Mouse (Mus musculus): ENCODE measurements at regions not wholly inside any gene's neighbourhood (a gene's known extent, or its start where the extent isn't known, plus 50 kb on each side); places are given as distances from the start of the nearest gene placed in this dataset.

DNA sequence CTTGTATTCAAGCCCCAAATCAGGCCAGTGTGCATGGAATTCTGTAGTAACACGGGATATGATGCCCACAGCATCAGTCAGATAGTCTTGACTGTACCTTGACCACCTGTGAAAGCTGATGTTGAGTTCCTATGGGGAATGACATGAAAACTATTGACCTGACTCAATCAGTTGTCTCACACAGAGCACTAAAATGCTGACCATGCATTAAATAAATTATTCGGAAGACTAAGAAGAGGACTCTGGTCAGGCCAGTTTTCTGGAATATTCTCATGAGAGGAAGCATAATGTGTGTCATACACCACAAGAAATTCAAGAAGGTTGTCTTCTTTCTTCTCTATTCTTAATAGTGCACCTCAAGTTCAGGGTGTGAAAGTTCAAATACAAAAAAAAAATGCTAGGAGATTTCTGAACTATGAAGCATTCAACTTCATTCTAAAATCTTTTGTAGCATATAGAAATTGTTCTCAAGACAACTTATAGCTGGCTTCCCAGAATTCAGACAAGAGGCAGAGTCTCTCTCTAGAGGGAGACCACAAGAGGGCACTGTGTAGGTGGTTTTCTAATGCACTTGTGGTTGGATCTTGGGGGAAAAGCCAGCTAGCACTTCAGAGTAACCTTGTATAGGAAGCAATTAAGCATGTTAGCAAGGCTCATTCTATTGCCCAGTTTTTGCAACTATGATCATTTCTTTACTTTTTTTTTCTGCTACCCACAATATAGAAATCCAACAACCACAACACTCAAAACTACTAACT, 279.7 kb downstream of the Nsun3 start:
- Histone ChIP-seq H3K4me1 (ENCODE audit: control insufficient read depth, insufficient read depth, low read length) (no peaks in the 10 kb centered on the region), H3K27ac (ENCODE audit: low read depth, low read length) (no peak overlapping the region), H3K9me3 (ENCODE audit: control insufficient read depth, low read length) (no peaks in the 10 kb centered on the region), H3K4me3 (ENCODE audit: low read depth, low read length) (no peak overlapping the region), H3K27me3 (ENCODE audit: control insufficient read depth, insufficient read depth, low read length) (no peaks in the 10 kb centered on the region), H3K36me3 (ENCODE audit: control insufficient read depth, insufficient read depth, low read length) (no peaks in the 10 kb centered on the region), H3K4me2 (ENCODE audit: low read depth) (no peak overlapping the region), H3K9ac (ENCODE audit: low read length) (no peak overlapping the region)
- DNase-seq (ENCODE audit: low spot score): no peak
- no peak for ATAC-seq (ENCODE audit: insufficient read depth, low FRiP score, low TSS enrichment)
- 64% methylated on average over 2 of the region's 2 CpGs for WGBS

DNA sequence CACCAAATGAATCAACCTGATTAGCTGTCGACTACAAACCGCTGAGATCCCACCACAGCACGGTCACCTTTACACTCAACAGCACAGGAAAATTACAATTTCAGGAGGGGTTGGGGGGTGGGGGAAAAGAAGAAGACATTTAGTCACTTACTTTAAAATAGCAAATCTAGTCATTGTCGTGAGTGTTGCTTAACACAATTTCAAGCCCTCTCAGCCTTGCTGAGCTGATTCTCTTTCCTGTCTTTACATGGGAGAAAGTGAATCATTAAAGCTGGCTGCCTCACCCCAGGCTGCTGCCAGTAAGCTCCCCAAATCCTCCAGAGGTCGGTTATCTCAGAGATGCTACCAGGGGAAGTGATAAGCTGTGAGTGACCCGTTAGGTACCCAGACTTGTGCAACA, 285.7 kb downstream of the Nsun3 start:
- Histone ChIP-seq H3K27me3 (ENCODE audit: control insufficient read depth, insufficient read depth, low read length) (no peaks in the 10 kb centered on the region), H3K9ac (ENCODE audit: low read length) (no peak overlapping the region), H3K4me1 (ENCODE audit: control insufficient read depth, insufficient read depth, low read length) (no peaks in the 10 kb centered on the region), H3K27ac (ENCODE audit: low read depth, low read length) (no peak overlapping the region), H3K36me3 (ENCODE audit: control insufficient read depth, insufficient read depth, low read length) (no peaks in the 10 kb centered on the region), H3K4me3 (ENCODE audit: low read depth, low read length) (no peak overlapping the region), H3K4me2 (ENCODE audit: low read depth) (no peak overlapping the region), H3K9me3 (ENCODE audit: control insufficient read depth, low read length) (no peaks in the 10 kb centered on the region)
- WGBS: 72% methylated on average over 6 of the region's 6 CpGs
- no peak for ATAC-seq (ENCODE audit: insufficient read depth, low FRiP score, low TSS enrichment)
- no peak for DNase-seq (ENCODE audit: low spot score)

DNA sequence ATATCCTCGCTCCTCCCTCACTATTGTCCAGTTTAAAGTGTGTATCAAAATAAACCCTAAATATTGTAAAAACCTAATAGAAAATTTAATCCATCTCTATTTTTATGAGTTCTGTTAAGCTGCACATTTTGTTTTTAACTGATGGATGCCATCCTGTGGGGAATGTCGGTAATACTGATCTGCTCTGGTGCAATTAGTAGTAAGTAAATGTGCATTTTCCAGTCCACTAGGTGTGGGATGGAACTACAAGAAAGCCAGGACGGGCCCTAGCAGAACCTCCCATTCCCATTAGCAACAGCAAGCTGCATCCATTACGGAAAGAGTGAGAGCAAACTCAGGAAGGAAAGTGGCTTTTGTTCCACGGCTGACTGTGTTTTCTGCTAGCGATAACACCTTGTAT, 286.3 kb downstream of the Nsun3 start:
- H3K4me3 ChIP-seq (ENCODE audit: low read depth, low read length): no peak overlapping the region
- ATAC-seq (ENCODE audit: insufficient read depth, low FRiP score, low TSS enrichment): no peak
- no peak overlapping the region for H3K4me2 ChIP-seq (ENCODE audit: low read depth)
- no peak overlapping the region for H3K27ac ChIP-seq (ENCODE audit: low read depth, low read length)
- WGBS: 75% methylated on average over 6 of the region's 6 CpGs
- H3K36me3 ChIP-seq (ENCODE audit: control insufficient read depth, insufficient read depth, low read length): no peaks in the 10 kb centered on the region
- H3K27me3 ChIP-seq (ENCODE audit: control insufficient read depth, insufficient read depth, low read length): no peaks in the 10 kb centered on the region
- no peaks in the 10 kb centered on the region for H3K9me3 ChIP-seq (ENCODE audit: control insufficient read depth, low read length)
- H3K4me1 ChIP-seq (ENCODE audit: control insufficient read depth, insufficient read depth, low read length): no peaks in the 10 kb centered on the region
- no peak for DNase-seq (ENCODE audit: low spot score)
- no peak overlapping the region for H3K9ac ChIP-seq (ENCODE audit: low read length)

DNA sequence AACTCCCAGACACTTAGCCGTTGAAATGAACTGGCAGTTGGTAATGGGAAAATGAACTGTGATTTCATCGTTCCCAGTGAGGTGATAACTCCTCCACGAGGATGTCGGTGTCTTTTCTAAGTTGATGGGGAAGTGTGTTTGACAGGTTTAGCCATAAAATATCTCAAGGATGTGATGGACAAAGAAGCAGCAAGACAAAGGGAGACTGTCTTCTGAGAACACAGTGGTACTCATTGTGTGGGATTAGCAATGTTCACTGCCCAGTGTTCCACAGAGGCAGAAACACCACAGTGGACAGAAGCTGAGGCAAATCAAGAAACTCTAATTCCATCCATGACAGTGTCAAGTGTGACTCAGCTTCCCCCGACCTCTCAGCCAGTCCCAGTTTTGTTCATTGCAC, 287.9 kb downstream of the Nsun3 start:
- no peaks in the 10 kb centered on the region for H3K36me3 ChIP-seq (ENCODE audit: control insufficient read depth, insufficient read depth, low read length)
- WGBS: 72% methylated on average over 5 of the region's 5 CpGs
- no peak overlapping the region for H3K9ac ChIP-seq (ENCODE audit: low read length)
- no peak for DNase-seq (ENCODE audit: low spot score)
- no peaks in the 10 kb centered on the region for H3K4me1 ChIP-seq (ENCODE audit: control insufficient read depth, insufficient read depth, low read length)
- H3K9me3 ChIP-seq (ENCODE audit: control insufficient read depth, low read length): no peaks in the 10 kb centered on the region
- H3K4me2 ChIP-seq (ENCODE audit: low read depth): no peak overlapping the region
- no peak overlapping the region for H3K4me3 ChIP-seq (ENCODE audit: low read depth, low read length)
- ATAC-seq (ENCODE audit: insufficient read depth, low FRiP score, low TSS enrichment): no peak
- no peaks in the 10 kb centered on the region for H3K27me3 ChIP-seq (ENCODE audit: control insufficient read depth, insufficient read depth, low read length)
- H3K27ac ChIP-seq (ENCODE audit: low read depth, low read length): no peak overlapping the region

DNA sequence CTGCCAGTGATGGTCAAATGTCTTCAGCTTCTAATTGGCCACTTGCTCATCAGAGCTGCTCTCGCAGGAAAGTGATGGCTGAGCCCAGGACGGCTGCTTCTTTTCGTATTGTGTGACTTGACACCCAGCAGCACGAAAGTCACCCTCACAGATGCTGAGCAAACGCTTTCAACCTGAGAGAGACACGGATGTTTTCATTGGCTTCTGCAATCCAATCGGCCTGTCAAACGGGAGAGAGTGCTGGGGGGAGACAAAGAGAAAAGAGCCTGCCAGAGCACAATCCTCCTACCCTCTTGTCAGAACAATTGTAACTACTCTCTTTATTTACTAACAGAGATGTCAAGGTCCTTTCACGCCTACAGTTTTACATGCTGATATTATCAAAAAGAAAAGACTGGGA, 289.9 kb downstream of the Nsun3 start:
- H3K27me3 ChIP-seq (ENCODE audit: control insufficient read depth, insufficient read depth, low read length): no peaks in the 10 kb centered on the region
- no peak overlapping the region for H3K27ac ChIP-seq (ENCODE audit: low read depth, low read length)
- DNase-seq (ENCODE audit: low spot score) (no peak), ATAC-seq (ENCODE audit: insufficient read depth, low FRiP score, low TSS enrichment) (no peak)
- H3K36me3 ChIP-seq (ENCODE audit: control insufficient read depth, insufficient read depth, low read length): no peaks in the 10 kb centered on the region
- no peaks in the 10 kb centered on the region for H3K9me3 ChIP-seq (ENCODE audit: control insufficient read depth, low read length)
- H3K4me1 ChIP-seq (ENCODE audit: control insufficient read depth, insufficient read depth, low read length): no peaks in the 10 kb centered on the region
- WGBS: 56% methylated on average over 9 of the region's 9 CpGs
- H3K4me3 ChIP-seq (ENCODE audit: low read depth, low read length): no peak overlapping the region
- H3K4me2 ChIP-seq (ENCODE audit: low read depth): no peak overlapping the region
- H3K9ac ChIP-seq (ENCODE audit: low read length): no peak overlapping the region

DNA sequence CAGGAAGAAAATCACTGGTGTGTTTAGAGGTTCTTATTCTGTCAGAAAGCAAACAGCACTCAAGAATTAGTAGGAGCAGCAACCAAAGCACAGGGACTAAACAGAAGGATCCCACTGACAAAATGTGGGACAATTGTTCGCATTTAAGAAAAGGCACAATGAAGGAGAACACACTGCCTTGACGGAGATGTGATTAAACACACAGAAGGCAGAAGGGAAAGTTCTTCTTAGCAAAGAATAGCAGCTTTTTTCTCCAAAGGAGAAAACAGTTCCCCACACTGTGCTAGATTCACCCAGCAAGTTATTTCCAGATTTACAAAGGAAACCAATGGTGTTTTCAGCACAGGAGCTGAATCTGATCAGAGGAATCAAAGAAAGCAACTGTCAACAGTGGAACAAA, 316.5 kb downstream of the Nsun3 start:
- Histone ChIP-seq H3K4me1 (ENCODE audit: control insufficient read depth, insufficient read depth, low read length) (no peaks in the 10 kb centered on the region), H3K9me3 (ENCODE audit: control insufficient read depth, low read length) (no peaks in the 10 kb centered on the region), H3K4me3 (ENCODE audit: low read depth, low read length) (no peak overlapping the region), H3K4me2 (ENCODE audit: low read depth) (no peak overlapping the region), H3K36me3 (ENCODE audit: control insufficient read depth, insufficient read depth, low read length) (no peaks in the 10 kb centered on the region), H3K27me3 (ENCODE audit: control insufficient read depth, insufficient read depth, low read length) (no peaks in the 10 kb centered on the region), H3K27ac (ENCODE audit: low read depth, low read length) (no peak overlapping the region), H3K9ac (ENCODE audit: low read length) (no peak overlapping the region)
- no peak for DNase-seq (ENCODE audit: low spot score)
- WGBS: 51% methylated on average over 2 of the region's 2 CpGs
- ATAC-seq (ENCODE audit: insufficient read depth, low FRiP score, low TSS enrichment): no peak

DNA sequence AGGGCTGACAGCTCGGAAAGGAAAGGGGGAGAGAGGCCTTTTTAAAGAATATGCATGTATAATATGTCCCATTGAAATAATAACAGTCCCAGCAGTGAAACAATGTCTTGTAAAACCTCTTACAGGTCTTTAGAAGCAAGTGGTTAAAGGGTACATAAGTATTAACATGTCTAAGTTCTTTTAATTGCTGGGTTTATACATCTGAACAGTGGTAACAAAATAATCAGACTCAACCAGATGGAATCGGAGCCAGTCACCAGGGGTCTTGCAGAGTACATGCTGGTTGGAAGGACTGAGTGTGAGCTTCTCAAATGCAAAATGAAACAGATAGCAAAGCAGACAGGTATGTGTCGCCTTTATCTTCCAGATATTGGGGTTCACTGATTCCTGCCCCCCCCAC, 317.3 kb downstream of the Nsun3 start:
- 78% methylated on average over 3 of the region's 3 CpGs for WGBS
- no peak for ATAC-seq (ENCODE audit: insufficient read depth, low FRiP score, low TSS enrichment)
- no peaks in the 10 kb centered on the region for H3K27me3 ChIP-seq (ENCODE audit: control insufficient read depth, insufficient read depth, low read length)
- H3K4me2 ChIP-seq (ENCODE audit: low read depth): no peak overlapping the region
- no peak overlapping the region for H3K4me3 ChIP-seq (ENCODE audit: low read depth, low read length)
- H3K27ac ChIP-seq (ENCODE audit: low read depth, low read length): no peak overlapping the region
- DNase-seq (ENCODE audit: low spot score): no peak
- no peaks in the 10 kb centered on the region for H3K4me1 ChIP-seq (ENCODE audit: control insufficient read depth, insufficient read depth, low read length)
- H3K9ac ChIP-seq (ENCODE audit: low read length): no peak overlapping the region
- no peaks in the 10 kb centered on the region for H3K9me3 ChIP-seq (ENCODE audit: control insufficient read depth, low read length)
- no peaks in the 10 kb centered on the region for H3K36me3 ChIP-seq (ENCODE audit: control insufficient read depth, insufficient read depth, low read length)

DNA sequence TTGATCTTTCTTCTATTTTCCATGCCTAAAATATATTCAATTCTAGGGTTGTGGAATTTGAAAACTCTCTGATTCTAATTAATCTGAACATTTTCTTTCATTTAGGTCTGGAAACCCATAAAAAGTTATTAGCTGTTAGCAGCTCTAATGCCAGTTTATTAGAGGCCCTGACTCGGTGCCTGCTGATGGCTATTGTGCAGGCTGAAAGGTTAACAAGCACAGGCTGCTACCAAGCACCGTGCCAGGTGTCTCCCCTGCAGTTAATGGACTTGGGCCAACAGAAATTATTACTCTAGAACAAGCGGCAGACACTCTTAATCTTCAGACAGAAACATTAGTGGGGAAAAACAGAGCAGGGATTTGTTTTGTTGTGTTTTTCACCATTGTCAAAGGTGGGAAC, 317.8 kb downstream of the Nsun3 start:
- H3K4me3 ChIP-seq (ENCODE audit: low read depth, low read length): no peak overlapping the region
- H3K27me3 ChIP-seq (ENCODE audit: control insufficient read depth, insufficient read depth, low read length): no peaks in the 10 kb centered on the region
- H3K9me3 ChIP-seq (ENCODE audit: control insufficient read depth, low read length): no peaks in the 10 kb centered on the region
- H3K27ac ChIP-seq (ENCODE audit: low read depth, low read length): no peak overlapping the region
- H3K9ac ChIP-seq (ENCODE audit: low read length): no peak overlapping the region
- H3K36me3 ChIP-seq (ENCODE audit: control insufficient read depth, insufficient read depth, low read length): no peaks in the 10 kb centered on the region
- no peak for ATAC-seq (ENCODE audit: insufficient read depth, low FRiP score, low TSS enrichment)
- H3K4me2 ChIP-seq (ENCODE audit: low read depth): no peak overlapping the region
- 40% methylated on average over 3 of the region's 3 CpGs for WGBS
- H3K4me1 ChIP-seq (ENCODE audit: control insufficient read depth, insufficient read depth, low read length): no peaks in the 10 kb centered on the region
- no peak for DNase-seq (ENCODE audit: low spot score)

DNA sequence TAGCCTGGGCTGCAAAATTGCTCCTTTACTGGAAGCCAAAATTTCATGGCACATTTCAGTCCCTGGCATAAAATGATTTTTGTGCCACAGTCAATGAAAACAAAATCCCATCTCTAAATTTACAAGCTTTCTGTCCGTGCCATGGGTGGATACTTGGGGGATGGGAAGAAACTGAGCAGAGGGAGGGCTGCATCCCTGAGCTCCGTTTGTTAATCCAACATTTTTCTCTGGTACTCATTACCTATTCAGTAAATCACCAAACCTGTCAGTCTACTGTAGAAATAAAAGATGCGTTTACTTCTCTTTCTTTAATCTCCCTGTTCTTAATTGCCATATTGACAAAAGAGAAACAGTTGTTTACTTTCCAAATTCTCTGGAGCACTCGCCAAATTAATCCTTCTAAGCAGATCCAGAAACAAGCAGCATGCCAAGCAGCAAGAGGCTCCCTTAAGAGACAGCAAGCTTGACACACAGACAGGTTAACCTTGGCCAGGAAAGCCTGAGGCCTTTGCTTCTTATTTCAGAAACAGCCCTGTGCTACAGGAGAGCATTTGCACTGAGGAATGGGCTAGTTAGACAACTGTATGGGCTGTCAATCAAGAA, 326.6 kb downstream of the Nsun3 start:
- no peaks in the 10 kb centered on the region for H3K9me3 ChIP-seq (ENCODE audit: control insufficient read depth, low read length)
- no peaks in the 10 kb centered on the region for H3K27me3 ChIP-seq (ENCODE audit: control insufficient read depth, insufficient read depth, low read length)
- no peaks in the 10 kb centered on the region for H3K4me1 ChIP-seq (ENCODE audit: control insufficient read depth, insufficient read depth, low read length)
- H3K4me2 ChIP-seq (ENCODE audit: low read depth): no peak overlapping the region
- H3K4me3 ChIP-seq (ENCODE audit: low read depth, low read length): no peak overlapping the region
- no peak overlapping the region for H3K9ac ChIP-seq (ENCODE audit: low read length)
- H3K36me3 ChIP-seq (ENCODE audit: control insufficient read depth, insufficient read depth, low read length): no peaks in the 10 kb centered on the region
- no peak for DNase-seq (ENCODE audit: low spot score)
- no peak overlapping the region for H3K27ac ChIP-seq (ENCODE audit: low read depth, low read length)
- 68% methylated on average over 4 of the region's 4 CpGs for WGBS
- ATAC-seq (ENCODE audit: insufficient read depth, low FRiP score, low TSS enrichment): no peak

All from neural tube, embryonic 11.5 days (tissue).